Mouse (Mus musculus): ENCODE measurements at regions not wholly inside any gene's neighbourhood (a gene's known extent, or its start where the extent isn't known, plus 50 kb on each side); places are given as distances from the start of the nearest gene placed in this dataset.

DNA sequence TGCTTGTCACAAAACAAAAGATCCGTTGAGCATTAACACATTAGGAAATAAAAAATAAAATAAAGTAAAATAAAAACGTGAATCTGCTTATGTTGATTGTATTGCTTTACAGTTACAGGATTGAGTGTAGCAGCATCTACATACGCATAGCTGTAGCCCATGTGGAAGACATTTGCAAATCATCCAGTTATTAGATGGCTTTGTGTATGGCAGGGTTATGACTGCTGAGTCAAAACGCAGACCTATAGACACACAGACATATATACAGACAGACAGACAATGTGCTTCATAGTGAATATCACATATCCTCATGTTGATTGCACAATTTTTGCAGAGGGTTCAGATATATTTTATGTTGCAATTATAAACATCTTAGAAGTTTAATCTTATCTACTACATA lies 64.5 kb downstream of the Gm11146 start:
- Histone ChIP-seq H3K36me3 (ENCODE audit: control insufficient read depth, insufficient read depth, low read length) (no peaks in the 10 kb centered on the region), H3K27me3 (replicated peaks; ENCODE audit: control insufficient read depth, insufficient read depth, low read length) (no peaks in the 10 kb centered on the region), H3K4me3 (ENCODE audit: insufficient read depth, low read depth, low read length) (no peak overlapping the region), H3K4me1 (ENCODE audit: control insufficient read depth, insufficient read depth, low read length) (peaks cover 2% of the 10 kb centered on the region; the same call in 1 of the 2 replicates), H3K27ac (ENCODE audit: insufficient read depth, low read depth, low read length) (no peak overlapping the region)
- no peak for DNase-seq
- TF ChIP-seq CTCF (conservative IDR thresholded peaks at IDR 0.05; ENCODE audit: insufficient read depth, insufficient read length, low read depth, low read length) (no peak), POLR2A (IDR thresholded peaks at IDR 0.05; ENCODE audit: low read depth, low read length) (no peak)
- 84% methylated on average over 4 of the region's 4 CpGs for WGBS

DNA sequence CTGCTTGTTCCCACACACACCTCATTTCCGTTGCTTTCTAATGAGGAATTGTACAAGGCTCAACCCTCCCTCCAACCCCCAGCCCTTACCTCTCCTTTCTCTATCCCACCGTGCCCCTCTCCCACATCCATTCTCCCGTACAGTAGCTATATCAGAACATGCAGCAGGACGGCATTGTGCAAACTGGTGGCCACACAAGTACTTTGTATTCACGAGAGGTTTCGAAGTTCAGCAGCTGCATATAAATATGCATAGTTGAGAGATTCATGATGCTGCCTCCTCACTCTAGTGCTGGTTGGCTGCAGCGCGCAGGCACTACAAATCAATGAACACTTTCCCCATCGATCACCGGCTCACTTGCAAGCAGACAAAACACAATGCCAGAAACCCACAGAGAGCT lies 65.1 kb downstream of the Gm11146 start:
- Histone ChIP-seq H3K36me3 (ENCODE audit: control insufficient read depth, insufficient read depth, low read length) (no peaks in the 10 kb centered on the region), H3K4me1 (ENCODE audit: control insufficient read depth, insufficient read depth, low read length) (peaks cover 2% of the 10 kb centered on the region; the same call in 1 of the 2 replicates), H3K27me3 (replicated peaks; ENCODE audit: control insufficient read depth, insufficient read depth, low read length) (no peaks in the 10 kb centered on the region), H3K4me3 (ENCODE audit: insufficient read depth, low read depth, low read length) (no peak overlapping the region), H3K27ac (ENCODE audit: insufficient read depth, low read depth, low read length) (no peak overlapping the region)
- 75% methylated on average over 10 of the region's 10 CpGs for WGBS
- TF ChIP-seq POLR2A (IDR thresholded peaks at IDR 0.05; ENCODE audit: low read depth, low read length): no peak
- no peak for TF ChIP-seq CTCF (conservative IDR thresholded peaks at IDR 0.05; ENCODE audit: insufficient read depth, insufficient read length, low read depth, low read length)
- DNase-seq: no peak

DNA sequence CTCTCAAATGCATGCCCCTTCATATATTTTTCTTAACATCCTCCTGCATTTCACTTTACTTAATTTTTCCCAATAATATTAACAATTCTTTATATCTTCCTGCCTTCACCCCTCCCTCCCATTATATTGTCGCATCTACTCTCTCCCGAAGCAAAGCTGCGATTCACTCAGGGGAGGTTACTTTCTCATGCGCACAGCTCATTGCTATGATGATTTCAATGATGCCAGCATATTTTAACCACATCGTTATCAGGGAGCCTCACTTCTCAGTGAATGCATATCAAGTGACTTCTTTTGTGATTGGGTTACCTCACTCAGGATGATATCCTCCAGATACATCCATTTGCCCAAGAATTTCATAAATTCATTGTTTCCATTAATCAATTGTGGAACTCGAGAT lies 65.6 kb downstream of the Gm11146 start:
- Histone ChIP-seq H3K27ac (ENCODE audit: insufficient read depth, low read depth, low read length) (no peak overlapping the region), H3K36me3 (ENCODE audit: control insufficient read depth, insufficient read depth, low read length) (no peaks in the 10 kb centered on the region), H3K4me1 (ENCODE audit: control insufficient read depth, insufficient read depth, low read length) (peaks cover 2% of the 10 kb centered on the region; the same call in 1 of the 2 replicates), H3K4me3 (ENCODE audit: insufficient read depth, low read depth, low read length) (no peak overlapping the region), H3K27me3 (replicated peaks; ENCODE audit: control insufficient read depth, insufficient read depth, low read length) (no peaks in the 10 kb centered on the region)
- no peak for DNase-seq
- TF ChIP-seq POLR2A (IDR thresholded peaks at IDR 0.05; ENCODE audit: low read depth, low read length): no peak
- TF ChIP-seq CTCF (conservative IDR thresholded peaks at IDR 0.05; ENCODE audit: insufficient read depth, insufficient read length, low read depth, low read length): no peak
- whole genome bisulfite sequencing: 78% methylated on average over 6 of the region's 6 CpGs

DNA sequence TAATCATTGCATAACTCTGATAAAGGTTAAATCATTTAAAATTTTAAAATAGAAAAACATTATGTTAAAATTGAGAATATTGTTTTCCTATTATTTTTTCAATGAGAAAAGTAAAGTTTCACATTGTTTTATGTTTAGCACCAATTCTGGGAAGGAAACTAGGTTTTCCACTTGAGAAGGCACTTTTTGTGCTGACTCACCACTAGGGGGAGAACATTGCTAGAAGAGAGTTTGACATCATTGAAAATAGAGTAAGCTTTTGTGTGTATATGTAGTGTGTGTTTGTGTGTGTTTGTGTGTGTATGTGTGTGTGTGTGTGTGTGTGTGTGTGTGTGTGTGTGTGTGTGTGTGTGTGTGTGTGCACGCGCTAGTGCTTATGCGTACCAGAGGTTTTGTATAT lies 66.9 kb downstream of the Gm11146 start:
- TF ChIP-seq POLR2A (IDR thresholded peaks at IDR 0.05; ENCODE audit: low read depth, low read length) (no peak), CTCF (conservative IDR thresholded peaks at IDR 0.05; ENCODE audit: insufficient read depth, insufficient read length, low read depth, low read length) (no peak)
- Histone ChIP-seq H3K27ac (ENCODE audit: insufficient read depth, low read depth, low read length) (no peak overlapping the region), H3K4me1 (ENCODE audit: control insufficient read depth, insufficient read depth, low read length) (peaks cover 2% of the 10 kb centered on the region; the same call in 1 of the 2 replicates), H3K27me3 (replicated peaks; ENCODE audit: control insufficient read depth, insufficient read depth, low read length) (no peaks in the 10 kb centered on the region), H3K36me3 (ENCODE audit: control insufficient read depth, insufficient read depth, low read length) (no peaks in the 10 kb centered on the region), H3K4me3 (ENCODE audit: insufficient read depth, low read depth, low read length) (no peak overlapping the region)
- WGBS: 87% methylated on average over 3 of the region's 3 CpGs
- peak; percentile 35 for DNase-seq

DNA sequence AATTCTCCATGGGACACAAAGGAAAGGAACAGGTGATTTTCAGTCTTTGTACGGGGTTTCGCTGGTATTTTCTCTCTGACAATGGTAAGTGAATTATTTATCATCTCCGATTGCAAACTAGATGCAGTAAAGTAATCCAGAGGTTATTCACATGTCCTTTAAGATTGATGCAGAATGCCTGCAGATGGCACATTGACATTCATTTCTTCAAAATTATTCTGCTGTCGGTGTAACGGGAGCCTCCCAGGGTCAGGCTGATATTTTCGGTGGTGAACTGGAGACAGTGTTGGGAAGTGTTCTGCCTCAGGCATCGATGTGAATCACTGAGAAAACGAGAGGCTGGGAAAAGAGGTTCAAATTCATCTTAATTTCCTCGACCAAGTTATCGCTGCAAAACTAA lies 70.3 kb downstream of the Gm11146 start:
- WGBS: 89% methylated on average over 10 of the region's 10 CpGs
- Histone ChIP-seq H3K27ac (ENCODE audit: insufficient read depth, low read depth, low read length) (no peak overlapping the region), H3K4me1 (ENCODE audit: control insufficient read depth, insufficient read depth, low read length) (peaks cover 2% of the 10 kb centered on the region; the same call in 1 of the 2 replicates), H3K27me3 (replicated peaks; ENCODE audit: control insufficient read depth, insufficient read depth, low read length) (no peaks in the 10 kb centered on the region), H3K36me3 (ENCODE audit: control insufficient read depth, insufficient read depth, low read length) (no peaks in the 10 kb centered on the region), H3K4me3 (ENCODE audit: insufficient read depth, low read depth, low read length) (no peak overlapping the region)
- TF ChIP-seq POLR2A (IDR thresholded peaks at IDR 0.05; ENCODE audit: low read depth, low read length) (no peak), CTCF (conservative IDR thresholded peaks at IDR 0.05; ENCODE audit: insufficient read depth, insufficient read length, low read depth, low read length) (no peak)
- no peak for DNase-seq

DNA sequence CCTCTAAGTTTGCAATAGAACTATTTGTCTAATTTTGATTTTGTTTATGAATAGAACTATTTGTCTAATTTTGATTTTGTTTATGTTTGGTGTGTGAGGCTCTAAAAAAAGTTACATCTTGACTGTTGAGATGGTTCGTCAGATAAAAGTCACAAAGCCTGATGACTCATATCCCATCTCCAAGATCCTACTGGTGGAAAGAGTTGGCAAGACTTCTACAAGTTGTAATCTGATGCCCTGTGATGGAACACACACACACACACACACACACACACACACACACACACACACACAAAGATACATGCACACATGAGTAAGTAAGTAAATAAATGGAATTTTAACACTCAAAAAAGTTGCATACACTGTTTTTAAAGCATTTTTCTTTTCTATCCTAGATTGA lies 73.9 kb downstream of the Gm11146 start:
- H3K4me3 ChIP-seq (ENCODE audit: insufficient read depth, low read depth, low read length): no peak overlapping the region
- 53% methylated on average over 1 of the region's 1 CpGs for WGBS
- DNase-seq: no peak
- no peak overlapping the region for H3K27ac ChIP-seq (ENCODE audit: insufficient read depth, low read depth, low read length)
- TF ChIP-seq POLR2A (IDR thresholded peaks at IDR 0.05; ENCODE audit: low read depth, low read length) (no peak), CTCF (conservative IDR thresholded peaks at IDR 0.05; ENCODE audit: insufficient read depth, insufficient read length, low read depth, low read length) (no peak)
- no peaks in the 10 kb centered on the region for H3K36me3 ChIP-seq (ENCODE audit: control insufficient read depth, insufficient read depth, low read length)
- no peaks in the 10 kb centered on the region for H3K27me3 ChIP-seq (replicated peaks; ENCODE audit: control insufficient read depth, insufficient read depth, low read length)
- H3K4me1 ChIP-seq (ENCODE audit: control insufficient read depth, insufficient read depth, low read length): no peaks in the 10 kb centered on the region

DNA sequence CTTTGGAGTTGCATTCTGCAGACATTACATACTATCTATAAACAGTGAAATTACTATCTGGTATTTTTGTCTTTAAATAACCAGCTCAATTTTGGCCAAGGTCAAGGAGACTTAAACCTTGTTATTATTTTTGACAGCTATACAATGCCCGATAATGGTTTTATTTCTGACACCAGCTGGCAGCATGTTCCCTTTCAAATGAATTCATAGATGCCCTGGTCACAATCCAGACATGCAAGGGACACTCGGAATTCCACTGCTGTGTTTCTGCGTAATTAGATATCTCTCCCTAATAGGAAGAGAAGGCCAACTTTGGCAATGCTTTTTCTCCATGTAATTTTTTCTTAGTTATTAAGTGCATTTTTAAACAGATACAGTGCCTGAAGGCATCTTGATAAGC lies 87.3 kb downstream of the Gm11146 start:
- no peaks in the 10 kb centered on the region for H3K27me3 ChIP-seq (replicated peaks; ENCODE audit: control insufficient read depth, insufficient read depth, low read length)
- TF ChIP-seq CTCF (conservative IDR thresholded peaks at IDR 0.05; ENCODE audit: insufficient read depth, insufficient read length, low read depth, low read length): no peak
- no peak for TF ChIP-seq POLR2A (IDR thresholded peaks at IDR 0.05; ENCODE audit: low read depth, low read length)
- DNase-seq: no peak
- H3K4me1 ChIP-seq (ENCODE audit: control insufficient read depth, insufficient read depth, low read length): no peaks in the 10 kb centered on the region
- H3K4me3 ChIP-seq (ENCODE audit: insufficient read depth, low read depth, low read length): no peak overlapping the region
- H3K36me3 ChIP-seq (ENCODE audit: control insufficient read depth, insufficient read depth, low read length): no peaks in the 10 kb centered on the region
- H3K27ac ChIP-seq (ENCODE audit: insufficient read depth, low read depth, low read length): no peak overlapping the region
- 70% methylated on average over 3 of the region's 3 CpGs for WGBS

DNA sequence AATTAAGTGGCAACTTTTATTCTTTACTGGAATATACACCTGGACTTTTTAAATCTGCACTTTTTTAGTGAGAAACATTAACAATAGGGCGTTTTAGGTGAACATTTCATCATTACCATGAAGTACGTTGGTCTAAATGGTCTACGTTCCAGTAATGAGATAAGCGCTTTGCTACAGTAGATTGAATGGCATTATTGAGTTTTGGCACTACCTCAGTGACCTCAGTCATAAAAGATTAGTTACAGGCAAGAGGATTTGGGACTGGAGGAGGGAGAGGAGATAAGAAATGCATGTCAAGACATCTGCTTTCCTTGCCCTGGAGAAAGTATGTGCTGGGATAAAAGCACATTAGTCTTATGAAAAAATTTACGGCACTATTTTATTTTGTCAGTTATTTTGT lies 98.3 kb downstream of the Gm11146 start:
- no peak overlapping the region for H3K27ac ChIP-seq (ENCODE audit: insufficient read depth, low read depth, low read length)

More for the DNA sequence above, 98.3 kb downstream of the Gm11146 start:
- 68% methylated on average over 5 of the region's 5 CpGs for WGBS
- no peak for TF ChIP-seq CTCF (conservative IDR thresholded peaks at IDR 0.05; ENCODE audit: insufficient read depth, insufficient read length, low read depth, low read length)
- TF ChIP-seq POLR2A (IDR thresholded peaks at IDR 0.05; ENCODE audit: low read depth, low read length): no peak
- Histone ChIP-seq H3K4me1 (ENCODE audit: control insufficient read depth, insufficient read depth, low read length) (no peaks in the 10 kb centered on the region), H3K36me3 (ENCODE audit: control insufficient read depth, insufficient read depth, low read length) (no peaks in the 10 kb centered on the region), H3K27me3 (replicated peaks; ENCODE audit: control insufficient read depth, insufficient read depth, low read length) (no peaks in the 10 kb centered on the region), H3K4me3 (ENCODE audit: insufficient read depth, low read depth, low read length) (no peak overlapping the region)
- peak; percentile 9 for DNase-seq

All from kidney, adult 2 months (tissue).